Mouse (Mus musculus): ENCODE measurements around the gene Pde4d. TPM values are rescaled to one million over a fixed set of nuclear protein-coding genes. Genes with fewer than 3 reads are reported as not detected.
A peak's percentile ranks its signal among the peaks of the same experiment; 100 is the strongest.

The Pde4d gene
- total RNA-seq (2021): 10 to 100 TPM; 37.4 to 43.6 TPM

- intact Hi-C loops (cut with DNase I): no loop called here
- DNase-seq: peak in 1 of 2 experiments; percentile 35
Measured at GRCm38 (mm10) chr13:108449116-108450097, at the start of gene Pde4d. TSS of gene Pde4d (plus strand) at chr13:108449948.

- intact Hi-C loops (cut with DNase I): no loop called here
- DNase-seq: no peak
Measured at GRCm38 (mm10) chr13:108403197-108403596, 46.6 kb upstream of the Pde4d start.

- intact Hi-C loops (cut with DNase I): no loop called here
- DNase-seq: no peak
Measured at GRCm38 (mm10) chr13:108404372-108404771, 45.4 kb upstream of the Pde4d start.

- intact Hi-C loops (cut with DNase I): no loop called here
- no peak for DNase-seq
Measured at GRCm38 (mm10) chr13:108415464-108415863, 34.3 kb upstream of the Pde4d start.

GRCm38 (mm10) chr13:108418741-108419507, 30.8 kb upstream of the Pde4d start:
- no peak for DNase-seq
- intact Hi-C loops (cut with DNase I): no loop called here

- intact Hi-C loops (cut with DNase I): no loop called here
- no peak for DNase-seq
Measured at GRCm38 (mm10) chr13:108426322-108426721, 23.4 kb upstream of the Pde4d start.

- intact Hi-C loops (cut with DNase I): no loop called here
- DNase-seq: no peak
Measured at GRCm38 (mm10) chr13:108428809-108429208, 20.9 kb upstream of the Pde4d start.

- intact Hi-C loops (cut with DNase I): no loop called here
- DNase-seq: no peak
Measured at GRCm38 (mm10) chr13:108429623-108430022, 20.1 kb upstream of the Pde4d start.

- no peak for DNase-seq
- intact Hi-C loops (cut with DNase I): no loop called here
Measured at GRCm38 (mm10) chr13:108431776-108432175, 18.0 kb upstream of the Pde4d start.

- DNase-seq: no peak
- intact Hi-C loops (cut with DNase I): no loop called here
Measured at GRCm38 (mm10) chr13:108435687-108436086, 14.1 kb upstream of the Pde4d start.

- intact Hi-C loops (cut with DNase I): no loop called here
- no peak for DNase-seq
Measured at GRCm38 (mm10) chr13:108437424-108437823, 12.3 kb upstream of the Pde4d start.

GRCm38 (mm10) chr13:108439012-108439411, 10.7 kb upstream of the Pde4d start:
- intact Hi-C loops (cut with DNase I): no loop called here

GRCm38 (mm10) chr13:108448348-108448931, 1.3 kb upstream of the Pde4d start:
- no peak for DNase-seq
- intact Hi-C loops (cut with DNase I): no loop called here

More at GRCm38 (mm10) chr13:108439012-108439411, 10.7 kb upstream of the Pde4d start:
- no peak for DNase-seq

GRCm38 (mm10) chr13:108451122-108451521, 1.4 kb downstream of the Pde4d start:
- intact Hi-C loops (cut with DNase I): no loop called here

GRCm38 (mm10) chr13:108453064-108453919, 3.5 kb downstream of the Pde4d start:
- DNase-seq: peak in 1 of 2 experiments; percentile 15
- intact Hi-C loops (cut with DNase I): no loop called here

More at GRCm38 (mm10) chr13:108451122-108451521, 1.4 kb downstream of the Pde4d start:
- no peak for DNase-seq

- DNase-seq: no peak
- intact Hi-C loops (cut with DNase I): no loop called here
Measured at GRCm38 (mm10) chr13:108462518-108462917, 12.8 kb downstream of the Pde4d start.

- intact Hi-C loops (cut with DNase I): no loop called here
- no peak for DNase-seq
Measured at GRCm38 (mm10) chr13:108465755-108466154, 16.0 kb downstream of the Pde4d start.

GRCm38 (mm10) chr13:108467046-108467445, 17.3 kb downstream of the Pde4d start:
- intact Hi-C loops (cut with DNase I): no loop called here
- DNase-seq: no peak

- no peak for DNase-seq
- intact Hi-C loops (cut with DNase I): no loop called here
Measured at GRCm38 (mm10) chr13:108480451-108480850, 30.7 kb downstream of the Pde4d start.

GRCm38 (mm10) chr13:108485036-108485435, 35.3 kb downstream of the Pde4d start:
- intact Hi-C loops (cut with DNase I): no loop called here
- DNase-seq: no peak

Measured in heart, postnatal 36 days (tissue).